Mouse (Mus musculus) C2C12 (cell line): ENCODE measurements around the gene Ncbp1.

Source experiments
- CEBPB ChIP-seq: IDR thresholded peaks from one replicate; pipeline ENCODE4 v1.6.1; 2011; ENCODE audit warnings: low read depth, mild to moderate bottlenecking, control low read depth, moderate library complexity
- CTCF ChIP-seq: IDR thresholded peaks from one replicate; pipeline ENCODE4 v1.5.1; 2011; ENCODE audit not compliant: control insufficient read depth, insufficient read depth, insufficient read length
- MAX ChIP-seq: IDR thresholded peaks from one replicate; pipeline ENCODE4 v1.6.1; 2011; ENCODE audit warnings: mild to moderate bottlenecking, control low read depth
- MYOD1 ChIP-seq: IDR thresholded peaks from one replicate; pipeline ENCODE4 v1.6.1; 2011; ENCODE audit warnings: low read depth; ENCODE audit not compliant: control insufficient read depth, insufficient read length
- USF1 ChIP-seq: IDR thresholded peaks from one replicate; pipeline ENCODE4 v1.6.1; 2011; ENCODE audit warnings: low read depth, mild to moderate bottlenecking, control low read depth, moderate library complexity

DNA sequence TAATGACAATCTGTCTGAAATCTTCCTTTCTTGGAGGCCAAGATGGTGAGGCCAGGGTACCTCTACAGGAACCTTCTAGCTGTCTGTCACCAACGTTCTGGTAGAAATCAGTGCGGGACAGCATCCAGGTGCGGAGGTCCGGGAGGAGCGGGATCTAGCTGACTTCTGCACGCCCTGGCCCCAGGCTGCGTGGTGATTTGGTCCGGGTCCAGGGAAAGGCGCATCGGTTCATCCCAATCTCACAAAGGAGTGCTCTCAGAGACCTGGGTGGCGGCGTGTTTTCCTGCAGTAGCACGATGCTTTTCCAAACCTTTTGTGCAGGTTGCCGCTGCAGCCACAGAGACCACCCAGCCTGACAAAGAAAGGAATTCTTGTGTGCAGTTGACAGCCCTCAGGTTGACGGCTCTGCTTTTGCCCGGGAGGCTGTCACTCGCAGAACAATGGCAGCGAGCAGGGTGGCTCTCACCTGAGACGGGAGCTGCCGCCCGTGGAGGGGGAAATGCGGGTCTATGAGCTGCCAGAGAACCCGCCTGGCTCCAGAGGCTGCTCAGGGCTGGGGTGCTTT is 64.2 kb downstream of the Ncbp1 start:
- TF ChIP-seq CTCF (no peak), MAX (no peak), USF1 (no peak), MYOD1 (no peak), CEBPB (no peak)
